Mouse (Mus musculus) kidney, adult 2 months (tissue): ENCODE results near the gene Atp5h.

Experiments used
- CTCF ChIP-seq: fragments of 200-500 bp; conservative IDR thresholded peaks from 2 replicates; pipeline ENCODE4 v1.5.1; 2011; ENCODE audit warnings: low read depth, mild to moderate bottlenecking, control low read depth, low read length, moderate library complexity, mixed read lengths; ENCODE audit not compliant: insufficient read depth, insufficient read length
- POLR2A ChIP-seq: fragments of 200-500 bp; IDR thresholded peaks from one replicate; pipeline ENCODE4 v1.6.1; 2011; ENCODE audit warnings: low read depth, low read length, control low read depth

DNA sequence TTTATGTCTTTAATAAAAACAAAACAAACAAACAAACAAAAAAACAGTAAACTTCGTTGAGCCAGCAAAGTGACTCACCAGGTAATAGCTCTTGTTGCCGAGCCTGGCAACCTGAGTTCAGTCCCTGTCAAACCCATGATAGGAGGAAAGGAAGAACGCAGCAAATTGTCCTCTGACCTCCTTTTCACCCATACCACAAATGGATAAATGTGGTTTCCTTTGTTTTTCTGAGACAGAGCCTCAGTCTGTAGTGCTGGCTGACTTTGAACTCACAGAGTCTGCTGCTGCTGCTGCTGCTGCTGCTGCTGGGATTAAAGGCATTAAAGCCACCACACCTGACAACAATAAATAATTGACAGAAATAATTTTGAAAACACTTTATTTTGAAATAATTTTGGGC is 3.3 kb upstream of the Atp5h start:
- no peak for TF ChIP-seq POLR2A
- no peak for TF ChIP-seq CTCF
